Mouse (Mus musculus) forebrain, embryonic 15.5 days (tissue): ENCODE data around the gene Kifc3. TPM values are rescaled to one million over a fixed set of nuclear protein-coding genes. Genes with fewer than 3 reads are reported as not detected.

ENCODE experiments used
- polyA plus RNA-seq: library from polyadenylated mRNA; unstranded; fragments of >200 nt; fragmentation: Nextera tagmentation; extraction: Ambion mirVana; gene quantifications from 2 replicates; pipeline ENCODE4 v1.2.1, GENCODE M21; 2015

Kifc3 gene
- polyA plus RNA-seq, 1 experiment from 2014 or later, result 20.7 TPM

Other genes with a start within 250 kb of the Kifc3 start
- 135 and 140 TPM in 2 replicates for gene Adgrg1, start 228.1 kb downstream of the Kifc3 start, polyA plus RNA-seq
- 1.0 and 1.2 TPM in 2 replicates for gene Adgrg3, start 185.1 kb downstream of the Kifc3 start, polyA plus RNA-seq
- gene Drc7, start 147.7 kb downstream of the Kifc3 start, polyA plus RNA-seq, result 0.96 and 1.4 TPM in 2 replicates
- gene Katnb1, start 121.6 kb downstream of the Kifc3 start, polyA plus RNA-seq, result 41.8 and 42.3 TPM in 2 replicates
- gene Cngb1, start 103.8 kb upstream of the Kifc3 start, polyA plus RNA-seq, result 0.18 and 0.31 TPM in 2 replicates
- gene Tepp, start 107.8 kb upstream of the Kifc3 start, polyA plus RNA-seq, result 1.3 and 1.4 TPM in 2 replicates
- gene Zfp319, start 129.1 kb upstream of the Kifc3 start, polyA plus RNA-seq, result 18.6 and 19.8 TPM in 2 replicates
- gene Usb1, start 129.5 kb upstream of the Kifc3 start, polyA plus RNA-seq, result 44.4 and 45.9 TPM in 2 replicates
- gene Mmp15, start 149.5 kb upstream of the Kifc3 start, polyA plus RNA-seq, result 13.8 and 15.0 TPM in 2 replicates
- 131 and 141 TPM in 2 replicates for gene Cfap20, start 232.1 kb upstream of the Kifc3 start, polyA plus RNA-seq